Mouse (Mus musculus) megakaryocyte, embryonic 14.5 days (primary cell): ENCODE measurements around the gene Tlr5. TPM values are rescaled to one million over a fixed set of nuclear protein-coding genes. Genes with fewer than 3 reads are reported as not detected.
A peak's percentile ranks its signal among the peaks of the same experiment; 100 is the strongest.

Experiments
- H3K27me3 ChIP-seq: replicated peaks from 2 replicates; pipeline ENCODE3; 2012; ENCODE audit warnings: inconsistent platforms
- H3K36me3 ChIP-seq: replicated peaks from 2 replicates; pipeline ENCODE3; 2012; ENCODE audit warnings: low read length, inconsistent platforms, mixed read lengths
- H3K4me1 ChIP-seq: 2 replicates; pipeline ENCODE4 v1.6.1; 2012; ENCODE audit warnings: inconsistent platforms
- H3K4me3 ChIP-seq: replicated peaks from 2 replicates; pipeline ENCODE3; 2012; ENCODE audit warnings: moderate library complexity, mild to moderate bottlenecking, inconsistent platforms
- H3K9me3 ChIP-seq: 2 replicates; pipeline ENCODE4 v1.6.1; 2012; ENCODE audit warnings: inconsistent platforms
- FLI1 ChIP-seq: IDR thresholded peaks from 2 replicates; pipeline ENCODE4 v1.6.1; 2012; ENCODE audit warnings: low read length, inconsistent platforms, mixed read lengths
- GATA1 ChIP-seq: IDR thresholded peaks from 3 replicates; pipeline ENCODE4 v1.6.1; 2012; ENCODE audit warnings: mixed read lengths, low read length, inconsistent platforms, borderline replicate concordance
- polyA plus RNA-seq: library from polyadenylated mRNA; stranded (reverse); fragments of >175 nt; gene quantifications from 2 replicates; pipeline ENCODE4 v1.2.3, GENCODE M21; 2012; ENCODE audit warnings: low replicate concordance; ENCODE audit not compliant: insufficient read depth

The Tlr5 gene
- polyA plus RNA-seq: 0.58 TPM in 1 of 2 replicates, not detected in the other

DNA sequence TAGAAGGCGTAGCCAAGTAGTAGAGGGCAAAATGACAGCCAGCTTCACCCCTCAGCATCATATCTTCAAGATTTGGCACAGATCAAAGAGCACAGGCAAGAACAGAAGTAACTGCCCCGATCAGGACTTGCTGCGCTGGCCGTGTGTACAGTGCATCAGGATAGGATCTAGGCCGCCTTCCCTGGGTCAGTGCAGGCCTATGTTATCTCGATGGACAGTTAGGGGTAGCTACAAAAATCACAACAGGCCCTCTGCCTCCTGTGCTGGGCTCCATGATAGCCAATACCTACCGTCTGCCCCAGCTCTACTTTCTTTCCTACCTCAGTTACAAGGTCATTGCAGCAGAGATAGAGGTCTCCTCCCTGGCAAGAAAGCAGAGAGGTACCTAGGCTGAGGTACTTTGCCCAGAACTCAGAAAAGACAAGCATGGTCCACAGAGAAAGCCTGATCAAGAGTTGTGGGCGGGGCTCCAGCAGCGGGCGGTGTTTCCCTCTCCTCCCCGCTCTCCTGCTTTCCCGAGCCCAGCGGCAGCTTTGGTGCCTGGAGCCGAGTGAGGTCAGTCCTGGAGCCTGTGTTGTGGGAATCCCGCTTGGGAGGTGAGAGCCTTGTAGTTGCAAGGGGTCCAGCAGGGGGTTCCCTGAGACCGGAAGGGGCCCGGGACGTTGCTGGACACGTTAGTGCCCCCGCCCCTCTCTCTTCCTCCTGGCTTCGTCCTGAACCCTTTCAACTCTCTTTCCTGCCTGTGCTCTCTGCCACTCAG, at the start of gene Tlr5:
Gene Tlr5 (plus strand): TSS at position 502 of the 760 bp plus-strand sequence.
- peaks cover 75% of the 10 kb centered on the region for H3K27me3 ChIP-seq
- H3K36me3 ChIP-seq: no peaks in the 10 kb centered on the region
- H3K4me1 ChIP-seq: peaks cover 21% of the 10 kb centered on the region
- peak within 1 kb of the TSS; percentile 78 for H3K4me3 ChIP-seq
- no peak for TF ChIP-seq FLI1
- TF ChIP-seq GATA1: no peak
- H3K9me3 ChIP-seq: no peaks in the 10 kb centered on the region

- Histone ChIP-seq H3K4me1 (peaks cover 17% of the 10 kb centered on the region), H3K4me3 (no peak overlapping the region), H3K27me3 (peaks cover 7% of the 10 kb centered on the region), H3K36me3 (no peaks in the 10 kb centered on the region), H3K9me3 (peaks cover 15% of the 10 kb centered on the region)
- TF ChIP-seq GATA1 (no peak), FLI1 (no peak)
These were observed 48.9 kb upstream of the Tlr5 start for GRCm38 (mm10) chr1:182905669-182906068.

- H3K36me3 ChIP-seq: no peaks in the 10 kb centered on the region
- TF ChIP-seq GATA1: no peak
- TF ChIP-seq FLI1: no peak
- H3K9me3 ChIP-seq: peaks cover 15% of the 10 kb centered on the region
- H3K4me3 ChIP-seq: peak overlapping the region; percentile 86
- H3K27me3 ChIP-seq: peaks cover 11% of the 10 kb centered on the region
- H3K4me1 ChIP-seq: peaks cover 17% of the 10 kb centered on the region
These were observed 46.2 kb upstream of the Tlr5 start for GRCm38 (mm10) chr1:182908050-182909036.

GRCm38 (mm10) chr1:182909066-182909465, 45.5 kb upstream of the Tlr5 start:
- Histone ChIP-seq H3K9me3 (peaks cover 9% of the 10 kb centered on the region), H3K36me3 (no peaks in the 10 kb centered on the region), H3K27me3 (peaks cover 11% of the 10 kb centered on the region), H3K4me1 (peaks cover 17% of the 10 kb centered on the region), H3K4me3 (no peak overlapping the region)
- no peak for TF ChIP-seq GATA1
- TF ChIP-seq FLI1: no peak

DNA sequence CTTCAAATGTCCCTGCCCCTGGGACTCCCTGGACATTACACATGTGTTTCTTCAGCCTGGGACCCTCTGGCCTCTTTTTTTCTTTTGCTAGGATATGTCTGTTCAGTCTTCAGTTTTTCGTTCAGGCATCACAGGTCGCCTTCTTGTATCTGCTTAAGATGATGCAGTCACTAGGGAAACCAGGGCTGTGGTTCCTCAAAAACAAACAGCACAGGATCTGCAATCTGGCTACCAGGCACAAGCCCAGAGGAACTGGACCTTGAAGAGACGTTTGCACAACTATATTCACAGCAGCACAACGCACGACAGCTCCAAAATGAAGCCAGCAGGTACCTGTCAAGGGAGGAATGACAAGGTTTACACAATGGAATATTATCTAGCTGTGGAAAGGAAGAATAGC, 45.0 kb upstream of the Tlr5 start:
- TF ChIP-seq GATA1 (no peak), FLI1 (no peak)
- Histone ChIP-seq H3K4me3 (no peak overlapping the region), H3K27me3 (peaks cover 11% of the 10 kb centered on the region), H3K36me3 (no peaks in the 10 kb centered on the region), H3K9me3 (peaks cover 4% of the 10 kb centered on the region), H3K4me1 (peaks cover 17% of the 10 kb centered on the region)

DNA sequence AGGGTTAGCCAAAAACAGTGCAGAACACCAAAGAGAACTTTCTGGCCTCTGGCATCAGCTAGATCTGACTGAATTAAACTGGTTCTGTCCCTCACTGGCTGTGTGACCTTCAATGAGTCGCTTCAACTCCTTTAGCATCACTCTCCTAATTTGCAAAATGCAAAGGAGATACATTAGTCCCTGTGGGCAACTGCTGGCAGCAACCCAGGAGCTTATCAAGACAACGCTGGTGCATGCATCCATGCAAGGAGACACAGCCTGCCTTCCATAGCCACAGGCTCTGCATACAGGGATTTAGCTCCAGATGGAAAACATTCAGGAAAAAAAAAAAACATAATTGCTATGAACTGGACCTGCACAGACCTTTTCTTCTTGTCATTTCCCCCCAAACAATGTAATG, 42.0 kb upstream of the Tlr5 start:
- Histone ChIP-seq H3K4me3 (no peak overlapping the region), H3K9me3 (no peaks in the 10 kb centered on the region), H3K36me3 (no peaks in the 10 kb centered on the region), H3K4me1 (peaks cover 11% of the 10 kb centered on the region), H3K27me3 (peaks cover 12% of the 10 kb centered on the region)
- no peak for TF ChIP-seq GATA1
- TF ChIP-seq FLI1: no peak

GRCm38 (mm10) chr1:182914121-182914908, 40.3 kb upstream of the Tlr5 start:
- Histone ChIP-seq H3K36me3 (no peaks in the 10 kb centered on the region), H3K4me3 (no peak overlapping the region), H3K27me3 (peaks cover 8% of the 10 kb centered on the region), H3K9me3 (no peaks in the 10 kb centered on the region), H3K4me1 (no peaks in the 10 kb centered on the region; the same call in 1 of the 2 replicates)
- TF ChIP-seq GATA1: no peak
- no peak for TF ChIP-seq FLI1

DNA sequence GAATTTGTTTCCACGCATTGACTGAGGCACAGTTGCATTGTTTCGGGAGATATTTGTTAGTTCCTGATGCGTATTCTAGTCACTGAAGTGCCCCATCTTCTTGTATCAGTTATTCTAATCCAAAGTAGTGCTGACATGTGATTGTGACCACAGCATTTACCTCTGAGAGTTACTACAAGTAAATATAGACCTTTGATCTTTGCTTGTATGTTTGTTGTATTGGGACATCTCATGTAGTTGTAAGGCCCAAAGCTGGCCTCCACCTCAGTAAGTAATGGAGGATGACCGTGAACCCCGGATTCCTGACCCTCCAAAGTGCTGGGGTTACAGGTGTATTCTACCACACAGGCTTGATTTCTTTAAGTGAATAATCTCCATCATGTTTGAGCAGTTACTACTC, 38.4 kb upstream of the Tlr5 start:
- Histone ChIP-seq H3K4me1 (no peaks in the 10 kb centered on the region), H3K4me3 (no peak overlapping the region), H3K9me3 (no peaks in the 10 kb centered on the region), H3K36me3 (no peaks in the 10 kb centered on the region), H3K27me3 (peaks cover 9% of the 10 kb centered on the region)
- TF ChIP-seq GATA1: no peak
- no peak for TF ChIP-seq FLI1

DNA sequence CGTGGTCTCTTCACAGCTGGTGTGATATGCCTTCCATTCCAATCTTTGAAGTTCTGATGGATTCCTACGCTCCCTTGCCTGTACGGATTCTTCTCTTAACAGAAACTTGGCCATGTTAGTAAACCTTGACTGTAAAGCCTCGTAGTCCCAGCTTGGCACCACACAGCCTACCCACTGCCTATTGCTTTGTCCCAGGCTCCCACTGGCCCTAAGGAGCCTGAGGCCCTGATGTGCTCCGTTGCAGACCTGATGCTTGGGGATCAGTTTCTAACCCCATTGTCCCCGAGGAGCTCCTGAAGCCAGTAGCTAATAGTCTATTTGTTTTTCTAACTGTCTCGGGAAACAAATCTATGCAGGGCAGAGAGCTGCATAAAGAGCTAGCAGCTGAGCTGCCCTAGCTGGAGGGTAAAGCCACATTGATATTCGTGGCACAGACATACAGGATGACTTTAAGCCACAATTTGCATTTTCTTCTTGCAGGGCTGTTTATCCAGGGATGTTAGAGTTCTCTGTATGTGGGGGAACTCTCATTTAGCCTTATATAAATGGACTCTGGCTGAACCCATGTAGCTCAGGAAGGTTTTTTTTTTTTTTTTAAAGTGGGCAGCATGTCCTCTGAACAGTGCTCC, 35.8 kb upstream of the Tlr5 start:
- Histone ChIP-seq H3K36me3 (no peaks in the 10 kb centered on the region), H3K9me3 (no peaks in the 10 kb centered on the region), H3K4me3 (no peak overlapping the region), H3K27me3 (peaks cover 7% of the 10 kb centered on the region), H3K4me1 (no peaks in the 10 kb centered on the region)
- TF ChIP-seq FLI1: no peak
